Mouse (Mus musculus) forebrain, postnatal 0 days (tissue): ENCODE results near the gene Celsr1. TPM values are rescaled to one million over a fixed set of nuclear protein-coding genes. Genes with fewer than 3 reads are reported as not detected.

Source experiments
- ATAC-seq: fragments of 200-750 bp; cut with Nextera tagmentation; 2 replicates; pipeline ENCODE4 v1.8.0; 2017; ENCODE audit warnings: mild to moderate bottlenecking, moderate library complexity
- DNase-seq: peaks from one replicate; pipeline ENCODE4 v3.0.0-alpha.2; 2015
- H3K27ac ChIP-seq: fragments of 300-500 bp; sonication (generic); 2 replicates; pipeline ENCODE4 v1.5.1; 2014; ENCODE audit warnings: low read depth, mild to moderate bottlenecking, antibody characterized with exemption, low read length, moderate library complexity, mixed read lengths
- H3K27me3 ChIP-seq: fragments of 300-500 bp; sonication (generic); 2 replicates; pipeline ENCODE4 v1.6.1; 2014; ENCODE audit warnings: mild to moderate bottlenecking, low read length, mixed read lengths; ENCODE audit not compliant: insufficient read depth
- H3K36me3 ChIP-seq: fragments of 300-500 bp; sonication (generic); 2 replicates; pipeline ENCODE4 v1.6.1; 2014; ENCODE audit warnings: mild to moderate bottlenecking, moderate library complexity; ENCODE audit not compliant: insufficient read depth
- H3K4me1 ChIP-seq: fragments of 300-500 bp; sonication (generic); 2 replicates; pipeline ENCODE4 v1.6.1; 2014; ENCODE audit warnings: antibody characterized with exemption; ENCODE audit not compliant: insufficient read depth
- H3K4me2 ChIP-seq: fragments of 300-500 bp; sonication (generic); 2 replicates; pipeline ENCODE4 v1.6.1; 2014; ENCODE audit warnings: low read depth, mild to moderate bottlenecking, moderate library complexity
- H3K4me3 ChIP-seq: fragments of 300-500 bp; sonication (generic); 2 replicates; pipeline ENCODE4 v1.5.1; 2014; ENCODE audit warnings: low read depth, low read length, mixed read lengths
- H3K9ac ChIP-seq: fragments of 300-500 bp; sonication (generic); 2 replicates; pipeline ENCODE4 v1.6.1; 2014; ENCODE audit warnings: mild to moderate bottlenecking
- H3K9me3 ChIP-seq: fragments of 300-500 bp; sonication (generic); 2 replicates; pipeline ENCODE4 v1.6.1; 2016; ENCODE audit warnings: low read length
- CTCF ChIP-seq: sonication (generic); IDR thresholded peaks from 2 replicates; pipeline ENCODE4 v1.5.1; 2016; ENCODE audit warnings: antibody characterized with exemption, control low read depth, low read depth
- WGBS: fragments of 180-500 bp; shearing (Covaris S2); extraction: QIAGEN DNeasy Blood & Tissue Kit; methylation state at CpG from one replicate; pipeline ENCODE4 v1.1.7; 2014; 5-methylcytosine and 5-hydroxymethylcytosine counted together
- polyA plus RNA-seq: library from polyadenylated mRNA; unstranded; fragments of >200 nt; fragmentation: Nextera tagmentation; extraction: Ambion mirVana; gene quantifications from 2 replicates; pipeline ENCODE4 v1.2.1, GENCODE M21; 2015
- total RNA-seq: library from RNA; depleted of rRNA; stranded (reverse); fragments of >200 nt; gene quantifications from 2 replicates; pipeline ENCODE4 v1.2.3, GENCODE M21; 2014

The Celsr1 gene
- total and polyA plus RNA-seq, 2 experiments from 2014 or later, result 0.97 to 13.0 TPM

DNA sequence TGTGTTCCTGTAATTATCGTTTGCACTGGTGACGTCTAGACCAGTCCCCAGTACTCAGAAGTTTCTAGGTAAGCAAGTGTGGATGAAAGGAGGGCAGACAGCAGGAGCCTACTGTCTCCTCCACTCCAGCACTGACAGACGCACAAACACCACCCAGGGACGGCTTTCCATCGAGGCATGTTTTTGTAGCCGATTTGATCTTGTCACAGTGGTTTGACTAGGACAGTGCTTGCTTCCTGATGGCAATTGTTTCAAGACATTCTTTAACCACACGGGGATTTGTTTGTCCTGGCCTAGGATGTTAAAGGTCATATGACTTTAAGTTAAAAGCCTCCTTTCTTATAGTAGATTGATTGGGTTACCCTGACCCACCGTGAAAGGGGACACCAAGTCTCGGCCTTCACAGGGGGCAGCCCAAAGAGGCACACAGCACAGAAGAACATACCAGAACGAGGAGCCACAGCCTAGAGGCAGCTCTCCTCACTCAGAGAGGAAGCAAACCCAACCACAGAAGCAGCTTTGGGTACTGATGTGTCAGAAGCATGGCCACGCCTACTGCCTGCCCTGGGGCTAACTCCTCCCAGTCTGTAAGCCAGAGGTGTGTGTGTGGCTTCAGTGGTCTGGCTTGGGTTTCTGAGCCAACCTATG is 51.7 kb downstream of the Celsr1 start:
- H3K4me3 ChIP-seq, result no peak overlapping the region
- H3K9me3 ChIP-seq, result no peaks in the 10 kb centered on the region
- H3K4me1 ChIP-seq, result no peaks in the 10 kb centered on the region
- no peak for TF ChIP-seq CTCF
- 71% methylated on average over 11 of the region's 11 CpGs for WGBS
- no peak overlapping the region for H3K4me2 ChIP-seq
- DNase-seq (no peak), ATAC-seq (no peak)
- H3K27me3 ChIP-seq, result no peaks in the 10 kb centered on the region
- no peaks in the 10 kb centered on the region for H3K36me3 ChIP-seq
- no peak overlapping the region for H3K9ac ChIP-seq
- no peak overlapping the region for H3K27ac ChIP-seq

DNA sequence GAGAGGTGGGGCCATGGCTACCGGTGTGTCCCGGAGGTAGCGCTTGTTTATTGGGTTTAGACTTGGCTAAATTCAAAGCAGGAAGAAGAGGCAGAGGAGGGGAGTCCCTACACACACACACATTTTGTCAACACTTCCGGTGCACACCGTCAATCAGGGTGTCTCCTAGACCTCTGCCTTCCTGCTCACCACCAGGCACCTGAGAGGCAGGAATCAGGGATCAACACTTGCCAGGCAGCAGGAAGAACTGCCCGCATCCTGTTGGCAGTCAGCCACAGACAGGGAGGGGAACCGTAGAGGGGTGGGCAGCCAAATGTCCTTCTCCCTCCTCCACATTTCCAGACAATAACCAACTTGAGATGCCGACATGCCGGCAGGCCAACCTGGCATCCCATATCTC is 56.5 kb downstream of the Celsr1 start:
- no peak overlapping the region for H3K27ac ChIP-seq
- peaks cover 8% of the 10 kb centered on the region; the same call in 1 of the 2 replicates for H3K4me1 ChIP-seq
- no peaks in the 10 kb centered on the region for H3K36me3 ChIP-seq
- no peaks in the 10 kb centered on the region for H3K9me3 ChIP-seq
- no peak overlapping the region for H3K9ac ChIP-seq
- WGBS, result 57% methylated on average over 9 of the region's 9 CpGs
- H3K4me3 ChIP-seq, result no peak overlapping the region
- TF ChIP-seq CTCF, result no peak
- H3K4me2 ChIP-seq, result no peak overlapping the region
- no peak for DNase-seq
- H3K27me3 ChIP-seq, result no peaks in the 10 kb centered on the region
- no peak for ATAC-seq

DNA sequence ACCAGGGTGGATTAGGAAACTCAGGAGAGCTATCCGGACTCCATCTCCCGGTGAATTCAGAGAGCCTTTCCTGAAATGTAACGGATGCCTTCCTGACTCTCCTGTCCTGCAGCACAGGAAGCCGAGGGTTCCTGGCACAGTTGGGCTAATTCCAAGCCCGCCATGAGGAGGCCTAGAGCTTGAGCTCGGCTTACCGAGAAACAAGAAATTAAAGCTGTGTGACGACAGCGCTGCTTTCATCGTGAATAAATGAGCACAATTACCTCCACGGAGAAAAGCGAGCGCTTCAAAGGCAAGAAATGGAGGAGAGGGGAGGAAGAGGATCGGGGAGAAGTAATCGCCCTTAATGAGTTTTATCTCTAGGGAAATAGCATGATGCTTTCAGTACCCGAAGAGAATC is 57.8 kb downstream of the Celsr1 start:
- Histone ChIP-seq H3K27me3 (no peaks in the 10 kb centered on the region), H3K4me3 (no peak overlapping the region), H3K4me1 (peaks cover 8% of the 10 kb centered on the region; the same call in 1 of the 2 replicates), H3K27ac (peak overlapping the region; percentile 41; the same call in 1 of the 2 replicates), H3K9me3 (no peaks in the 10 kb centered on the region), H3K4me2 (peak overlapping the region; percentile 34), H3K36me3 (no peaks in the 10 kb centered on the region), H3K9ac (peak overlapping the region; percentile 15)
- TF ChIP-seq CTCF, result no peak
- WGBS, result 15% methylated on average over 16 of the region's 16 CpGs
- peak; percentile 73 for DNase-seq
- ATAC-seq, result peak; percentile 55

DNA sequence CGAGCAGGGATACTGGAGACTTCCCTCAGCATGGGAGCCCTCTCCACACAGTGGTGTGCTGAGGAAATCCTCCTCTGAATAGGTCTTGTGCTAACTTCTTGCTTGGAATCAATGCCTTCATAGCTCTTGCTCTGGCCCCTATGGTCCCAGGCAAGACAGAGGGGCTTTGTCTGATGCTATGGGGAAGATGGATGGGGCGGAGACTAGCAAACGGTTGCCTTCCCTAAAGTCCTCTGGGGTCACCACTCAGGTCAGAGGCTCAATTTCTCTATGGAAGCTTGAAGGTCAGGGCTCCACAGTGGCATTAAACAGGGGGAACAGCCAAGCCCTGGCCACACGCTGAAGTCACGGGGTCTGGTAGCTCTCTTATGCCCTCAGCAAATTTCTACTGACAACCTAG is 62.0 kb downstream of the Celsr1 start:
- Histone ChIP-seq H3K4me1 (peaks cover 7% of the 10 kb centered on the region; the same call in 1 of the 2 replicates), H3K36me3 (no peaks in the 10 kb centered on the region), H3K4me3 (no peak overlapping the region), H3K9me3 (no peaks in the 10 kb centered on the region), H3K4me2 (no peak overlapping the region), H3K9ac (no peak overlapping the region), H3K27me3 (no peaks in the 10 kb centered on the region), H3K27ac (no peak overlapping the region)
- DNase-seq (no peak), ATAC-seq (no peak)
- 56% methylated on average over 5 of the region's 5 CpGs for WGBS
- TF ChIP-seq CTCF, result no peak

DNA sequence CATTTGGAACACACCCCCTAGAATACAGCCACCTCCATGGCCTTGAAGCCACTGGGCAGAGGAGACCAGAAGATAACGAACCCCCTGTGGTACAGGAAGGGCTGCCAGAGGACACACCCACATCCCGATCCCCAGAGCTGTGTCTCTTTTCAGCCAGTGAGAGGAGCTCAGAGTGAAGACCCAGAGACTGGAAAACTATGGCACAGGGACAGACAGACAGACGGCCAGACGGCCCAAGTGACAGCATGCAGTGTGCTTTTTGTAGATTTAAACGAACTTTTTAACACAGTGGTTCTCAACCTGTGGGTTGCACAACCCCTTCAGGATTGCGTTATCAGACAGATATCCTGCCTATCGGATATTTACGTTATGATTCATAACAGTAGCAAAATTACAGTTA is 63.1 kb downstream of the Celsr1 start:
- no peak for ATAC-seq
- H3K9me3 ChIP-seq, result no peaks in the 10 kb centered on the region
- no peaks in the 10 kb centered on the region for H3K36me3 ChIP-seq
- no peak for TF ChIP-seq CTCF
- H3K4me1 ChIP-seq, result no peaks in the 10 kb centered on the region; the same call in 1 of the 2 replicates
- WGBS, result 62% methylated on average over 8 of the region's 8 CpGs
- no peak for DNase-seq
- no peak overlapping the region for H3K27ac ChIP-seq
- no peak overlapping the region for H3K4me2 ChIP-seq
- H3K4me3 ChIP-seq, result no peak overlapping the region
- no peak overlapping the region for H3K9ac ChIP-seq
- no peaks in the 10 kb centered on the region for H3K27me3 ChIP-seq

DNA sequence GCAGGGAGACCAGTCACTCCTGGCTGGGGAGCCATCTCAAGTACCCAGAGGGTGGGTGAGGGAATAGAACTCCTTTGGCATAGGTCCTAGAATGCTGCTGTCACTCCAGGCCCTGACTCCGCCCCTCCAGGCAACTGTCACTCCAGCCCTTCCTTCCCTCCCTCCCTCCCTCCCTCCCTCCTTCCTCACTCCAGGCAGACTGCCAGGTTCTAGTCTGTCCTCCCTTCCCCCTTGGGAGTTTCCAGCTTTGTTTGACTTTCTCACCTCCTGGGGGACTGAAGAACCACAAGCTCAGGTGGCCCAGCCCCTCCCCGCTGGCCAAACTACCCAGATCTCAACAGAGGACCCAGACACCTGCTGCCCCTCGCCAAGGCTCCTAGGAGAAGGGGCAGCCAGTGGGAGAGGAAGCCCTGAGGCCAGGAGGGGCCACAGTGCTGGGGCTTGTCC is 63.8 kb downstream of the Celsr1 start:
- no peaks in the 10 kb centered on the region for H3K36me3 ChIP-seq
- no peak overlapping the region for H3K27ac ChIP-seq
- peak; percentile 62 for ATAC-seq
- 43% methylated on average over 3 of the region's 3 CpGs for WGBS
- no peak overlapping the region for H3K4me3 ChIP-seq
- no peak overlapping the region for H3K9ac ChIP-seq
- TF ChIP-seq CTCF, result no peak
- peak; percentile 72 for DNase-seq
- no peaks in the 10 kb centered on the region for H3K27me3 ChIP-seq
- no peaks in the 10 kb centered on the region for H3K9me3 ChIP-seq
- H3K4me1 ChIP-seq, result no peaks in the 10 kb centered on the region
- H3K4me2 ChIP-seq, result no peak overlapping the region

DNA sequence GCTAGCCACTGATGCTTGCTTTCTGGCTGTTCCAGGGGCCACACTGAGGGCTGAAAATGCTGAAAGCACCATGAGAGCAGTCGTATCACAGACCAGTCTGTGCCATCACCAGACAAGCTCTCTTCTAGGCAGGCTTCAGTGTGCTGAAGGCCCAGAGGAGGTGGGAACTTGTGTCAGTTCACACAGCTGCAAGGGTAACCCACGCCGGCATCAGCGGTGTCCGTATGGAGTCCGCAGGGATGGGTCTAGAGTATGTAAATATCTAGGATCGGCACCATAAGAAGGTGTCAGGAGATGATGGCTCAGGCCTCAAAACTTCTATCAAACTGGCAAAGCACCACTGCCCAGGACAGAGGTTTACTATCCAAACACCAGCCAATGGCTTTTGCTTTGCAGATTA is 64.3 kb downstream of the Celsr1 start:
- TF ChIP-seq CTCF, result no peak
- Histone ChIP-seq H3K27me3 (no peaks in the 10 kb centered on the region), H3K36me3 (no peaks in the 10 kb centered on the region), H3K4me3 (no peak overlapping the region), H3K4me1 (no peaks in the 10 kb centered on the region), H3K27ac (no peak overlapping the region), H3K9me3 (no peaks in the 10 kb centered on the region), H3K9ac (no peak overlapping the region), H3K4me2 (no peak overlapping the region)
- DNase-seq (no peak), ATAC-seq (no peak)
- WGBS, result 85% methylated on average over 7 of the region's 7 CpGs
